Mouse (Mus musculus) gastrocnemius, adult 2 months (tissue): ENCODE measurements around the gene Pde4a. TPM values are rescaled to one million over a fixed set of nuclear protein-coding genes. Genes with fewer than 3 reads are reported as not detected.
"Not testable (repeated sequence)": the region's sequence is repeated elsewhere in the genome, so short reads cannot be mapped to it uniquely, and the experiment has no call there.

ENCODE experiments used
- DNase-seq: peaks from one replicate; pipeline ENCODE4 v3.0.0; 2022
- H3K27ac ChIP-seq: fragments of 200-600 bp; 2 replicates; pipeline ENCODE4 v1.8.1; 2022; ENCODE audit warnings: mild to moderate bottlenecking
- H3K4me3 ChIP-seq: fragments of 200-600 bp; 2 replicates; pipeline ENCODE4 v1.8.1; 2022; ENCODE audit warnings: mild to moderate bottlenecking, moderate library complexity
- CTCF ChIP-seq: fragments of 200-600 bp; IDR thresholded peaks from 2 replicates; pipeline ENCODE4 v1.8.1; 2022; ENCODE audit warnings: antibody characterized with exemption, mild to moderate bottlenecking, moderate library complexity
- intact Hi-C: fragments of 180-260 bp; cut with DNase I; formaldehyde crosslinking; loops from one replicate; pipeline ENCODE4 v1.15.1; 2025
- total RNA-seq, 2 experiments: library from RNA; stranded (reverse); gene quantifications; 2 replicates each; pipeline ENCODE4 v1.2.3; 2021

Gene Pde4a
- total RNA-seq, 2 experiments from 2014 or later, result 39.0 to 66.8 TPM

- intact Hi-C loops, result no loop called here
- no peak overlapping the region for H3K4me3 ChIP-seq
- no peak for DNase-seq
- TF ChIP-seq CTCF, result no peak
- no peak overlapping the region for H3K27ac ChIP-seq
These were observed 84.4 kb downstream of the Pde4a start for GRCm38 (mm10) chr9:21249629-21250508.

DNA sequence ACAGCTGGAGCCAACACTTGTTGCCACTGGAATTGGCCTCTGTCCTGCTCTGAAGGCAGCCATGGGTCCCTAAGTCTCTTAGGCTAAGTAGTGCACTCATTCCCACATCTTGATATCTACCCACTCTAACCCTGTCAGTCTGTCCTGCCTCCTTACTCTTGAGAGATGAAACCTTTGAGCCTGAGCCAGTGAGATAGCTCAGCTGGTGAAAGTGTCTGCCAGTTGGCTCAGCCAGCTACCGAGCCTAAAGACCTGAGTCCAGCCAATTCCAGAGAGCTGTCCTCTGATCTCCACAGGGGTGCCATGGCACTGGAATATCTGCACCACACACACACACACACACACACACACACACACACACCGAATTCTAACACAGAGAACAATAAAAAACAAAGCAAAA lies 85.0 kb downstream of the Pde4a start:
- peak; percentile 65 for DNase-seq
- TF ChIP-seq CTCF, result no peak
- H3K4me3 ChIP-seq, result no peak overlapping the region
- intact Hi-C loops, result no loop called here
- H3K27ac ChIP-seq, result no peak overlapping the region

DNA sequence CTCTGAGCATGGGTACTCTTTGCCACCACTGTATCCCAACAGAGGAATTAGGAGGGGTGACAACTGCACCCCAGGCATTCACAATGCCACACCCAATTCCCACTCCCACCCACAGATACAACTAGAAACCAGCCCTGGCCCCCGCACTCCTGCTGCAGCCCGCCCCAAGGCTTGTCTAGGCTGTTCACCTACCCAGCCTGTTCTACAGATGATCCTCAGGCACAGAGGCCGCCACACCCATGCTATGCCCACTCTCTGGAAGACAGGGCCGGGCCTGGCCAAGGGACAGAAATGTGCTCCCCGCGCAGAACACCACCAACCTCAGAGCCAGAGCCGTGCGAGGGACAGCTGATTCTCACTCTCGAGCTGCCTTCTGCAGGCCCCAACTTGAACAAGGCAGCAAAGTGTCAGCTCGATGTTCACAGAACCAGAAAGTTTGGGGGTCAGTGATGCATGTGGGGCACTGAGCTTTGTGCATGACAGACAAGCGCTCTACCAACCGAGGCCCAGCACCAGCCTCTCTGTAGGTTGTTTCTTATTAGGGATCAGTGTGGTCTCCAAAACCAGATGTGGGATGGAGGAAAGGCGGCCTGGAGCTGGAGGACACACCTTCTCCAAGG lies 85.7 kb downstream of the Pde4a start:
- TF ChIP-seq CTCF, result no peak
- Histone ChIP-seq H3K4me3 (no peak overlapping the region), H3K27ac (no peak overlapping the region)
- DNase-seq, result no peak
- intact Hi-C loops, result no loop called here

GRCm38 (mm10) chr9:21254690-21255089 lies 89.2 kb downstream of the Pde4a start:
- H3K4me3 ChIP-seq, result no peak overlapping the region
- no peak for TF ChIP-seq CTCF
- H3K27ac ChIP-seq, result no peak overlapping the region
- intact Hi-C loops, result no loop called here
- no peak for DNase-seq

- H3K27ac ChIP-seq, intact Hi-C loops, H3K4me3 ChIP-seq, DNase-seq: not testable (repeated sequence)
These were observed 90.8 kb downstream of the Pde4a start for GRCm38 (mm10) chr9:21256349-21256748.

DNA sequence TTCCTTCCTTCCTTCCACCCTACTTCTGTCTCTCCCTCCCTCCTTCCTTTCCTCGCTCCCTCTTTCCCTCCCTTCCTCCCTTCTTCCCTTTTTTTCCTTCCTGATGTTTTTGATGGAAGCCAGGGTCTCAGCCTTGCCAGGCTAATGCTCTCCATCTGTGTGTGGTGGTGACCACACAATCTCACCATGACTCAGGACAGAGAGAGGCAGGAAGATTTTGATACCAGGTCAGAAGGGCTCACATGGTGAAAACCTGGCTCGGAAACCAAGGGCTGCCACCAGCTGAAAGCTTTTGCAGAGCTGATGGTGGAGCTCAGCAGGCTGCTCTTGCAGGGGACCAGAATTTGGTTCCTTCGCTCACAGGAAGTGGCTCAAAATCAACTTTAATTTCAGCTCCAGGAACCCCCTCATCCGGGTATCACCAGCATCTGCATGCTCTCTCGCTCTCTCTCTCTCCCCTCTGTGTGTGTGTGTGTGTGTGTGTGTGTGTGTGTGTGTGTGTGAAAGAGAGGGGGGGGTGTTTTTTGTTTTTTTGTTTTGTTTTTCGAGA lies 95.1 kb downstream of the Pde4a start:
- no peak for TF ChIP-seq CTCF
- intact Hi-C loops, result no loop called here
- H3K4me3 ChIP-seq, result no peak overlapping the region
- H3K27ac ChIP-seq, result no peak overlapping the region
- no peak for DNase-seq

- H3K4me3 ChIP-seq, result no peak overlapping the region
- no peak for TF ChIP-seq CTCF
- H3K27ac ChIP-seq, result no peak overlapping the region
- intact Hi-C loops, result loop anchor here (2.0 kb wide), 1 partner anchor 75 kb away; no protein-coding TSS in a partner anchor
- DNase-seq, result no peak
These were observed 96.3 kb downstream of the Pde4a start for GRCm38 (mm10) chr9:21261831-21262230.

Other genes starting within 250 kb of the Pde4a start
- gene Dnmt1, start 205.8 kb upstream of the Pde4a start, total RNA-seq, result 1 to 10 TPM; 5.2 to 7.9 TPM
- gene S1pr2, start 188.9 kb upstream of the Pde4a start, total RNA-seq, result 1 to 10 TPM; 2.0 to 2.3 TPM
- gene Mrpl4, start 163.0 kb upstream of the Pde4a start, total RNA-seq, result 10 to 100 TPM; 51.8 to 70.0 TPM
- 1 to 10 TPM; 1.7 to 1.9 TPM for gene Icam1, start 149.7 kb upstream of the Pde4a start, total RNA-seq
- 1 to 10 TPM; 1.2 to 2.2 TPM for gene Icam4, start 136.3 kb upstream of the Pde4a start, total RNA-seq
- gene Icam5, start 133.6 kb upstream of the Pde4a start, total RNA-seq, result not detected
- not detected for gene Zglp1, start 98.6 kb upstream of the Pde4a start, total RNA-seq
- gene Gm49373, start 92.6 kb upstream of the Pde4a start, total RNA-seq, result under 1 TPM; 0.26 to 0.39 TPM
- gene Fdx1l, start 92.1 kb upstream of the Pde4a start, total RNA-seq, result 10 to 100 TPM; 39.0 to 49.0 TPM
- gene Gm38431, start 73.7 kb upstream of the Pde4a start, total RNA-seq, result 1 to 10 TPM; 1.2 to 1.6 TPM
- gene Raver1, start 73.7 kb upstream of the Pde4a start, total RNA-seq, result 10 to 100 TPM; 17.1 to 19.5 TPM
- gene Tyk2, start 34.5 kb upstream of the Pde4a start, total RNA-seq, result 1 to 10 TPM; 4.4 to 5.9 TPM
- 100 to 1,000 TPM; 116 to 139 TPM for gene Cdc37, start 15.7 kb upstream of the Pde4a start, total RNA-seq
- gene Keap1, start 73.6 kb downstream of the Pde4a start, total RNA-seq, result 10 to 100 TPM; 51.3 to 62.3 TPM
- under 1 TPM; 0.15 to 0.33 TPM for gene S1pr5, start 82.7 kb downstream of the Pde4a start, total RNA-seq
- gene Atg4d, start 99.6 kb downstream of the Pde4a start, total RNA-seq, result 10 to 100 TPM; 68.0 to 77.4 TPM
- gene Kri1, start 122.3 kb downstream of the Pde4a start, total RNA-seq, result 10 to 100 TPM; 11.0 to 12.6 TPM
- gene Cdkn2d, start 125.7 kb downstream of the Pde4a start, total RNA-seq, result 1 to 10 TPM; 8.6 to 9.1 TPM
- gene Ap1m2, start 146.6 kb downstream of the Pde4a start, total RNA-seq, result not detected
- gene Slc44a2, start 155.0 kb downstream of the Pde4a start, total RNA-seq, result 100 to 1,000 TPM; 168 to 178 TPM
- 10 to 100 TPM; 21.2 to 25.2 TPM for gene Ilf3, start 202.2 kb downstream of the Pde4a start, total RNA-seq
- 1 to 10 TPM; 7.0 to 8.4 TPM for gene Qtrt1, start 246.1 kb downstream of the Pde4a start, total RNA-seq